Mouse (Mus musculus): ENCODE measurements around the gene Gm10340. TPM values are rescaled to one million over a fixed set of nuclear protein-coding genes. Genes with fewer than 3 reads are reported as not detected.
"Not testable (repeated sequence)": the region's sequence is repeated elsewhere in the genome, so short reads cannot be mapped to it uniquely, and the experiment has no call there.

The Gm10340 gene
- polyA plus RNA-seq (2012; rRNA removed), result 0.57 TPM in 2 replicates

DNA sequence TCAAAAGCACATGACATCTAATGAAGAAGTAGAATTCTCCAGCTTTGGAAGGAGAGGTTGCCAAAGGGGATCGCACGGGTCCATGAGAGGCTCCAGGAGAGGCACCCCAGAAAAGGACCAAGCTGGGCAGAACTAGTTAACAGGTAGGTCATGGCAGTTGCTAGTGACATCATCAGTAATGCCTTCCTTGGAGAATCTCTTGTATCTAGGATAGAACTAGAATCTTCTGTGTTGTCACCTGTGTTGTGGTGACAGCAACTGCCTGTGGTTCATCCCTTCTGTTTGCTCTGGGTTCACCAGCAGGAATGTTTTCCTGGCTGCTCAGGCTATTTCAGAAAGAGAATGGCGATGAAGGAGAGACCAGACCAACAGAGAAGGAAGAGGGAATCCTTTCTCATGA lies at the start of gene Gm10340:
Gene Gm10340 (plus strand): TSS at position 301 of the 400 bp plus-strand sequence.
- DNase-seq (ENCODE audit: low read depth), result not testable (repeated sequence)

- not testable (repeated sequence) for DNase-seq (ENCODE audit: low read depth)
Measured at GRCm38 (mm10) chr14:3116051-3116450, 17.7 kb upstream of the Gm10340 start.

DNA sequence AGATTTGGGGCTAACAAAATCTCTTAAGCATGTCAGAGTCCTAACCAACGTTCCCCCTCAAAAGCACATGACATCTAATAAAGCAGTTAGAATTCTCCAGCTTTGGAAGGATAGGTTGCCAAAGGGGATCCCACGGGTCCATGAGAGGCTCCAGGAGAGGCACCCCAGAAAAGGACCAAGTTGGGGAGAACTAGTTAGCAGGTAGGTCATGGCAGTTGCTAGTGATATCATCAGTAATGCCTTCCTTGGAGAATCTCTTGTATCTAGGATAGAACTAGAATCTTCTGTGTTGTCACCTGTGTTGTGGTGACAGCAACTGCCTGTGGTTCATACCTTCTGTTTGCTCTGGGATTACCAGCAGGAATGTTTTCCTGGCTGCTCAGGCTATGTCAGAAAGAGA lies 54.2 kb downstream of the Gm10340 start, which contains the start of gene Gm5795:
Gene Gm5795 (plus strand): TSS at position 301 of the 400 bp plus-strand sequence.
- DNase-seq (ENCODE audit: low read depth), result not testable (repeated sequence)

Other genes with a start within 250 kb of the Gm10340 start
- not detected in 2 replicates for gene Gm2888, start 104.0 kb upstream of the Gm10340 start, polyA plus RNA-seq (2012; rRNA removed)
- gene Gm2897, start 84.7 kb upstream of the Gm10340 start, polyA plus RNA-seq (2012; rRNA removed), result 0.28 and 0.52 TPM in 2 replicates
- gene Gm5795, start 54.3 kb downstream of the Gm10340 start, polyA plus RNA-seq (2012; rRNA removed), result 0.07 and 0.14 TPM in 2 replicates
- 0.32 and 0.65 TPM in 2 replicates for gene D830030K20Rik, start 74.5 kb downstream of the Gm10340 start, polyA plus RNA-seq (2012; rRNA removed)
- gene Gm2956, start 198.6 kb downstream of the Gm10340 start, polyA plus RNA-seq (2012; rRNA removed), result not detected in 2 replicates

Measured in gonadal fat pad, adult 2 months (tissue).